7 mouse cellular contexts compared by ENCODE assay signal in the genomic region with DNA sequence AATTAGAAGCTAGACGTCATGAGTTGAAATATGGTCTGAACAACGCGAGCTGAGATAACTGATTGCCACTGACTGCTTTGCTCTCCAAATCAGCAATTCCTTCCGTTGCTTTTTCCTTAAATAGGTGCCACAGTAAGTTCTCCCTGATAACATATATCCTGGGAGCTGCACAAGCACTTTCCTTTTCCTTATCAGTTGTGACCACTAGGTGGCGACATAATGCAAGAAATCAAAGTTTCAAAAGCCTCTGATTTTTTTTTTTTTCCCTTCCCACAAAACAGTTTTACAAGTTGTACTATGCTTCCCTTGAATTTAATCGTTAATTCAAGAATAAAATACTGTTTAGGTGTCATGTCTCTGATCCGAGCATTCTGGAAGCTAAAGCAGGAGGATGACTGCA. TPM values are rescaled to one million over a fixed set of nuclear protein-coding genes. Genes with fewer than 3 reads are reported as not detected.
DNase-seq lines count a peak whose midpoint lies in the region; ATAC-seq and TF ChIP-seq lines count a peak whose summit lies in the region.

No protein-coding gene starts in this region.

- H3K4me3 ChIP-seq in kidney, embryonic 15.5 days (replicated peaks): no peak overlapping the region
- no peak overlapping the region for H3K4me3 ChIP-seq in cerebellum, adult 2 months (replicated peaks; ENCODE audit: insufficient read depth, low read depth, low read length)
- no peak overlapping the region for H3K4me3 ChIP-seq in heart, postnatal 0 days (ENCODE audit: low read depth, low read length)
- H3K4me3 ChIP-seq in liver, postnatal 0 days (ENCODE audit: low read depth, low read length): no peak overlapping the region

- ATAC-seq in kidney, embryonic 15.5 days (replicated peaks; ENCODE audit: low FRiP score): no peak
- no peak for ATAC-seq in heart, postnatal 0 days (ENCODE audit: insufficient read depth, low read depth)
- ATAC-seq in liver, postnatal 0 days: no peak

- no peaks in the 10 kb centered on the region for H3K4me1 ChIP-seq in kidney, embryonic 15.5 days
- no peaks in the 10 kb centered on the region for H3K4me1 ChIP-seq in cerebellum, adult 2 months (ENCODE audit: control insufficient read depth, insufficient read depth, low read length)
- H3K4me1 ChIP-seq in heart, postnatal 0 days (ENCODE audit: control insufficient read depth, insufficient read depth): no peaks in the 10 kb centered on the region
- H3K4me1 ChIP-seq in liver, postnatal 0 days (ENCODE audit: insufficient read depth): no peaks in the 10 kb centered on the region

- H3K27me3 ChIP-seq in kidney, embryonic 15.5 days: no peaks in the 10 kb centered on the region
- no peaks in the 10 kb centered on the region for H3K27me3 ChIP-seq in cerebellum, adult 2 months (ENCODE audit: control insufficient read depth, insufficient read depth, low read length)
- no peaks in the 10 kb centered on the region for H3K27me3 ChIP-seq in heart, postnatal 0 days (ENCODE audit: control insufficient read depth, insufficient read depth, low read length)
- H3K27me3 ChIP-seq in liver, postnatal 0 days (ENCODE audit: insufficient read depth, low read length): no peaks in the 10 kb centered on the region

- TF ChIP-seq POLR2A in cerebellum, adult 2 months (IDR thresholded peaks at IDR 0.05; ENCODE audit: borderline replicate concordance, insufficient read depth, low read length): no peak

- no peak overlapping the region for H3K4me2 ChIP-seq in kidney, embryonic 15.5 days
- H3K4me2 ChIP-seq in heart, postnatal 0 days (ENCODE audit: low read depth, low read length): no peak overlapping the region
- H3K4me2 ChIP-seq in liver, postnatal 0 days (ENCODE audit: low read depth, low read length): no peak overlapping the region

- TF ChIP-seq EP300 in heart, postnatal 0 days (IDR thresholded peaks at IDR 0.05; ENCODE audit: low read depth): no peak
- TF ChIP-seq EP300 in liver, postnatal 0 days (IDR thresholded peaks at IDR 0.05; ENCODE audit: low read depth): no peak

- no peaks in the 10 kb centered on the region for H3K36me3 ChIP-seq in kidney, embryonic 15.5 days
- H3K36me3 ChIP-seq in heart, postnatal 0 days (replicated peaks; ENCODE audit: control insufficient read depth, insufficient read depth, low read length): no peaks in the 10 kb centered on the region
- no peaks in the 10 kb centered on the region for H3K36me3 ChIP-seq in liver, postnatal 0 days (replicated peaks; ENCODE audit: insufficient read depth, low read length)

- peak; percentile 22; the same call in 1 of the 2 replicates for TF ChIP-seq CTCF in cerebellum, adult 2 months (IDR thresholded peaks at IDR 0.05; ENCODE audit: borderline replicate concordance, insufficient read depth, low read depth, low read length)
- peak; percentile 69 for TF ChIP-seq CTCF in heart, postnatal 0 days (IDR thresholded peaks at IDR 0.05; ENCODE audit: low read depth)
- TF ChIP-seq CTCF in liver, postnatal 0 days (IDR thresholded peaks at IDR 0.05; ENCODE audit: low read depth): peak; percentile 71

- H3K9ac ChIP-seq in kidney, embryonic 15.5 days: no peak overlapping the region
- no peak overlapping the region for H3K9ac ChIP-seq in heart, postnatal 0 days (replicated peaks; ENCODE audit: low read depth, low read length)
- no peak overlapping the region for H3K9ac ChIP-seq in liver, postnatal 0 days (replicated peaks)

- peak; percentile 61 for DNase-seq in kidney, adult 9 months
- peak; percentile 67 for DNase-seq in MN1 (ENCODE audit: low spot score)
- peak in 1 of 2 experiments; percentile 24 for DNase-seq in cerebellum, adult 2 months
- peak; percentile 45 for DNase-seq in heart, postnatal 0 days (ENCODE audit: low spot score)
- peak; percentile 15 for DNase-seq in liver, postnatal 0 days
- DNase-seq in telencephalon, adult 2 months (ENCODE audit: low read depth, low spot score): peak; percentile 55

- no peak overlapping the region for H3K27ac ChIP-seq in kidney, embryonic 15.5 days
- H3K27ac ChIP-seq in cerebellum, adult 2 months (ENCODE audit: insufficient read depth, low read length): no peak overlapping the region
- no peak overlapping the region for H3K27ac ChIP-seq in heart, postnatal 0 days (ENCODE audit: low read depth)
- H3K27ac ChIP-seq in liver, postnatal 0 days (ENCODE audit: low read depth): no peak overlapping the region

- 5% methylated on average over 7 of the region's 7 CpGs for WGBS in kidney, embryonic 15.5 days
- 5% methylated on average over 7 of the region's 7 CpGs for WGBS in cerebellum, adult 2 months
- WGBS in heart, postnatal 0 days: 1% methylated on average over 7 of the region's 7 CpGs
- WGBS in liver, postnatal 0 days (ENCODE audit: insufficient replicate concordance): 2% methylated on average over 7 of the region's 7 CpGs

- no peaks in the 10 kb centered on the region for H3K9me3 ChIP-seq in kidney, embryonic 15.5 days (replicated peaks)
- H3K9me3 ChIP-seq in heart, postnatal 0 days (replicated peaks; ENCODE audit: control insufficient read depth, low read length): no peaks in the 10 kb centered on the region
- no peaks in the 10 kb centered on the region for H3K9me3 ChIP-seq in liver, postnatal 0 days (ENCODE audit: low read length)

RNA-seq across cellular contexts. Expression of gene Nts, which starts 40.8 kb away (rescaled TPM):
- polyA plus RNA-seq in kidney, embryonic 15.5 days (2015; fragmentation: Nextera tagmentation; extraction: Ambion mirVana): 8.8 and 13.1 TPM in 2 replicates
- 4.4 and 5.2 TPM in 2 replicates for polyA plus RNA-seq in cerebellum, adult 2 months (2012; rRNA removed)
- total RNA-seq in heart, postnatal 0 days (2014; rRNA removed; ENCODE audit: low replicate concordance): 13.8 and 15.2 TPM in 2 replicates
- polyA plus RNA-seq in heart, postnatal 0 days (2015; fragmentation: Nextera tagmentation; extraction: Ambion mirVana): 16.0 and 19.3 TPM in 2 replicates
- 0.39 and 0.58 TPM in 2 replicates for polyA plus RNA-seq in liver, postnatal 0 days (2015; fragmentation: Nextera tagmentation; extraction: Ambion mirVana)
